Mouse (Mus musculus) testis, adult 2 months (tissue): ENCODE results near the gene Gm5105.

Experiments
- CTCF ChIP-seq: fragments of 200-500 bp; IDR thresholded peaks from 2 replicates; pipeline ENCODE4 v1.5.1; 2012; ENCODE audit warnings: low read depth, mild to moderate bottlenecking, inconsistent platforms, low read length, moderate library complexity; ENCODE audit not compliant: control insufficient read depth, insufficient read depth, insufficient replicate concordance
- POLR2A ChIP-seq: fragments of 200-500 bp; IDR thresholded peaks from 2 replicates; pipeline ENCODE4 v1.6.1; 2012; ENCODE audit warnings: low read depth, mild to moderate bottlenecking, inconsistent platforms, low read length, moderate library complexity; ENCODE audit not compliant: control insufficient read depth

DNA sequence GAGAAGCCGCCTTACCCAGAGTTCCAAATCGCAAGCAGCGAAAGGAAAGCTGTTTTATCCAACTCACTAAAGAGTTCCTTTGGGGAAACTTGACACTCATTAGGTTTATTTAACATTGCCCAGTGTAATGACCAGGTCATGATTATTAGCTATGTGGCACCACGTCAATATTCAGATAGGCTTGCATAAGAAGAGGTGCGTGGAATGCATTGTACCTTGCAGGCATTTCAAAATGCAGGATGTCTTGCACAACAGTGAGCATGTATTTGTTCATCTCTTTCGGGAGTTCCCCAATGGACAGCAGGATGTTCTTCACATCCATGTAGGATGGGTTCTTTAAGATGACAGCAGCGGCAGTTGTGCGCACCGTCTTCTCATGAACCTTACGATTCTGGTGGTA is 39.7 kb upstream of the Gm5105 start:
- TF ChIP-seq POLR2A (no peak), CTCF (no peak)
